Mouse (Mus musculus) embryonic fibroblast, embryonic 13.5 days (primary cell): ENCODE measurements around the gene Ciart.

Experiments
- CTCF ChIP-seq: IDR thresholded peaks from 2 replicates; pipeline ENCODE4 v1.5.1; 2011; ENCODE audit warnings: mild to moderate bottlenecking, control low read depth, low read length, moderate library complexity, borderline replicate concordance; ENCODE audit not compliant: insufficient read depth
- POLR2A ChIP-seq: IDR thresholded peaks from 2 replicates; pipeline ENCODE4 v1.6.1; 2011; ENCODE audit warnings: low read depth, mild to moderate bottlenecking, control low read depth, low read length, moderate library complexity

- TF ChIP-seq CTCF (no peak), POLR2A (no peak)
Measured at GRCm38 (mm10) chr3:95902643-95903042, 20.6 kb upstream of the Ciart start.
